Comparison of ENCODE assay signal across 18 mouse cellular contexts in genomic region chrX:139797875-139798274, GRCm38 (mm10). TPM values are rescaled to one million over a fixed set of nuclear protein-coding genes. Genes with fewer than 3 reads are reported as not detected.
A peak's percentile ranks its signal among the peaks of the same experiment; 100 is the strongest.
DNase-seq lines count a peak whose midpoint lies in the region; ATAC-seq lines count a peak whose summit lies in the region.
"Had no signal": no experiment of that assay in that cellular context is flagged by ENCODE, and none has a peak within 500 bp of the region (broad histone marks: within the 10 kb centered on the region; RNA-seq: fewer than 3 reads in every experiment).

No protein-coding gene starts in this region.

- no peak overlapping the region for H3K4me2 ChIP-seq in kidney, embryonic 14.5 days (replicated peaks; ENCODE audit: low read depth, low read length)
- H3K4me2 ChIP-seq: embryonic facial prominence, embryonic 13.5 days; forebrain, embryonic 15.5 days; heart, embryonic 11.5 days; hindbrain, embryonic 12.5 days; limb, embryonic 15.5 days; midbrain, embryonic 13.5 days; neural tube, embryonic 13.5 days had no signal

- intact Hi-C loops in heart, postnatal 10 days (cut with DNase I) = no loop called here

- no peak overlapping the region for H3K9ac ChIP-seq in kidney, embryonic 14.5 days (ENCODE audit: low read depth, low read length)
- H3K9ac ChIP-seq: embryonic facial prominence, embryonic 13.5 days; forebrain, embryonic 15.5 days; hindbrain, embryonic 12.5 days; limb, embryonic 15.5 days; midbrain, embryonic 13.5 days; neural tube, embryonic 13.5 days had no signal

- no peak overlapping the region for H3K4me3 ChIP-seq in kidney, embryonic 14.5 days (ENCODE audit: low read length)
- H3K4me3 ChIP-seq: embryonic facial prominence, embryonic 13.5 days; forebrain, embryonic 15.5 days; hindbrain, embryonic 12.5 days; limb, embryonic 15.5 days; midbrain, embryonic 13.5 days; neural tube, embryonic 13.5 days had no signal

- no peaks in the 10 kb centered on the region for H3K4me1 ChIP-seq in kidney, embryonic 14.5 days (ENCODE audit: control insufficient read depth, insufficient read depth, low read length)
- H3K4me1 ChIP-seq: embryonic facial prominence, embryonic 13.5 days; forebrain, embryonic 15.5 days; hindbrain, embryonic 12.5 days; limb, embryonic 15.5 days; midbrain, embryonic 13.5 days; neural tube, embryonic 13.5 days had no signal

- 87% methylated on average over 9 of the region's 9 CpGs for WGBS in kidney, embryonic 14.5 days

- H3K27ac ChIP-seq in kidney, embryonic 14.5 days (ENCODE audit: low read depth, low read length) = no peak overlapping the region
- H3K27ac ChIP-seq: embryonic facial prominence, embryonic 13.5 days; forebrain, embryonic 15.5 days; hindbrain, embryonic 12.5 days; limb, embryonic 15.5 days; midbrain, embryonic 13.5 days; neural tube, embryonic 13.5 days had no signal

- no peaks in the 10 kb centered on the region for H3K27me3 ChIP-seq in kidney, embryonic 14.5 days (ENCODE audit: control insufficient read depth, insufficient read depth, low read length)
- H3K27me3 ChIP-seq: forebrain, embryonic 15.5 days had no signal

- H3K36me3 ChIP-seq in kidney, embryonic 14.5 days (ENCODE audit: control insufficient read depth, insufficient read depth, low read length) = no peaks in the 10 kb centered on the region
- H3K36me3 ChIP-seq: embryonic facial prominence, embryonic 13.5 days; forebrain, embryonic 15.5 days; hindbrain, embryonic 12.5 days; limb, embryonic 15.5 days; midbrain, embryonic 13.5 days; neural tube, embryonic 13.5 days had no signal

- no peaks in the 10 kb centered on the region for H3K9me3 ChIP-seq in kidney, embryonic 14.5 days (ENCODE audit: control insufficient read depth, low read length)
- H3K9me3 ChIP-seq: embryonic facial prominence, embryonic 13.5 days; forebrain, embryonic 15.5 days; hindbrain, embryonic 12.5 days; limb, embryonic 15.5 days; midbrain, embryonic 13.5 days; neural tube, embryonic 13.5 days had no signal

- DNase-seq in kidney, postnatal 10 days = peak; percentile 33
- peak; percentile 45 for DNase-seq in CD4-positive, CD25-positive, alpha-beta regulatory T cell, adult 2 months (ENCODE audit: low read depth, low spot score)
- peak; percentile 20 for DNase-seq in adrenal gland, postnatal 14 days
- DNase-seq in heart, postnatal 10 days = no peak
- DNase-seq in heart, adult 9 months (ENCODE audit: low spot score in 2 of 2) = no peak
- DNase-seq: gastrocnemius, postnatal 10 days; right cerebral cortex, postnatal 25 days had no signal

- no peak for ATAC-seq in kidney, embryonic 14.5 days (ENCODE audit: low FRiP score, low TSS enrichment)
- peak; percentile 66; the same call in 1 of the 2 replicates for ATAC-seq in megakaryocyte-erythroid progenitor cell, adult 5-6 weeks (replicated peaks; ENCODE audit: low FRiP score, low TSS enrichment, poor library complexity, severe bottlenecking)
- ATAC-seq: forebrain, embryonic 15.5 days; midbrain, embryonic 13.5 days had no signal

RNA-seq across cellular contexts. Expression of gene Cldn2, which starts 2.8 kb away (rescaled TPM):
- polyA plus RNA-seq in kidney, embryonic 14.5 days (2014; fragmentation: Nextera tagmentation; extraction: Ambion mirVana) = 5.0 and 5.2 TPM in 2 replicates
- 0.23 and 1.9 TPM in 2 replicates for total RNA-seq in adrenal gland, postnatal 14 days (2021)
- total RNA-seq in megakaryocyte-erythroid progenitor cell, adult 5-6 weeks (2014; fragmentation: Nextera tagmentation) = not detected in 2 replicates
- total RNA-seq in megakaryocyte-erythroid progenitor cell, adult 5-6 weeks (2017) = not detected in 2 replicates
- under 1 TPM in 1 of 2 experiments, not detected in 1; 0.12 TPM for total RNA-seq in heart, postnatal 10 days (2021)
- polyA plus RNA-seq: embryonic facial prominence, embryonic 13.5 days; heart, embryonic 11.5 days had no signal

RNA-seq across cellular contexts. Expression of gene Ripply1, which starts 15.7 kb away (rescaled TPM):
- polyA plus RNA-seq in kidney, embryonic 14.5 days (2014; fragmentation: Nextera tagmentation; extraction: Ambion mirVana) = not detected in 2 replicates
- total RNA-seq in adrenal gland, postnatal 14 days (2021) = not detected in 2 replicates
- not detected in 2 replicates for total RNA-seq in megakaryocyte-erythroid progenitor cell, adult 5-6 weeks (2014; fragmentation: Nextera tagmentation)
- total RNA-seq in megakaryocyte-erythroid progenitor cell, adult 5-6 weeks (2017) = not detected in 2 replicates
- not detected for total RNA-seq in heart, postnatal 10 days (2021)
- total RNA-seq: left cerebral cortex, adult 8-10 months had no signal
- polyA plus RNA-seq: embryonic facial prominence, embryonic 13.5 days; forebrain, embryonic 15.5 days; heart, embryonic 11.5 days; hindbrain, embryonic 12.5 days; lung, embryonic 16.5 days; neural tube, embryonic 13.5 days had no signal

Comparison
In these comparisons a context has a peak if more than half of its experiments do, and no peak if none do; other contexts are left out.
1. DNase-seq: peak in kidney, postnatal 10 days (single experiment), CD4-positive, CD25-positive, alpha-beta regulatory T cell, adult 2 months (single experiment) and adrenal gland, postnatal 14 days (single experiment); none in heart, postnatal 10 days (0 of 2) and heart, adult 9 months (0 of 2).